Mouse (Mus musculus): ENCODE results near the gene Gm29735. TPM values are rescaled to one million over a fixed set of nuclear protein-coding genes. Genes with fewer than 3 reads are reported as not detected.

Gm29735 gene
- not detected in 2 replicates for polyA plus RNA-seq (2015; fragmentation: Nextera tagmentation; extraction: Ambion mirVana)

GRCm38 (mm10) chr7:142157013-142157412, at the start of gene Gm29735:
TSS of gene Gm29735 (minus strand) at chr7:142157113.

GRCm38 (mm10) chr7:142201064-142201463, 44.2 kb upstream of the Gm29735 start, which contains the start of gene Krtap5-3:
TSS of gene Krtap5-3 (plus strand) at chr7:142201364.

GRCm38 (mm10) chr7:142190289-142190688, 33.4 kb upstream of the Gm29735 start, which contains the start of gene Gm10153:
TSS of gene Gm10153 (minus strand) at chr7:142190389.

DNA sequence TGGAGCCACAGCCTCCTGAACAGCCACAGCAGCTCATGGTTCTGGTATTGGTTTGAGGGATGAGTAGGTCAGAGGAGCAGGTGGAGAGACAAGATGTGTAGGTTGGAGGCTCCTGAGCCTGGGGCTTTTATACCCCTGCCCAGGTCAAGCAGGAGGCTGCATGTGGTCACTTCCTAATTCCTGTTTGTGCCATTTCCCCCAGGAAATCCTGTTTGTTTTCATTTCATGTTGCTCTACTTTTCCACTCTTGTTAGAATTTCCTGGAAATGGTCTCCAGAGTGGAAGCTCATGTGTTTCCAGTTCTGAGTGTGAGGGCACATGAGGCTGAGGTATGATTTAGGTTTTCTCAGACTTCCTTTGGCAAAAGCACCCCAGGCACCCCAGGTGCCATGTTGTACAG, 19.0 kb upstream of the Gm29735 start, which contains the start of gene Krtap5-2:
TSS of gene Krtap5-2 (minus strand) at position 101 of the 400 bp plus-strand sequence.

GRCm38 (mm10) chr7:142165639-142166038, 8.7 kb upstream of the Gm29735 start, which contains the start of gene Gm4553:
TSS of gene Gm4553 (minus strand) at chr7:142165739.

GRCm38 (mm10) chr7:142144507-142144906, 12.4 kb downstream of the Gm29735 start, which contains the start of gene Gm45337:
TSS of gene Gm45337 (minus strand) at chr7:142144607.

DNA sequence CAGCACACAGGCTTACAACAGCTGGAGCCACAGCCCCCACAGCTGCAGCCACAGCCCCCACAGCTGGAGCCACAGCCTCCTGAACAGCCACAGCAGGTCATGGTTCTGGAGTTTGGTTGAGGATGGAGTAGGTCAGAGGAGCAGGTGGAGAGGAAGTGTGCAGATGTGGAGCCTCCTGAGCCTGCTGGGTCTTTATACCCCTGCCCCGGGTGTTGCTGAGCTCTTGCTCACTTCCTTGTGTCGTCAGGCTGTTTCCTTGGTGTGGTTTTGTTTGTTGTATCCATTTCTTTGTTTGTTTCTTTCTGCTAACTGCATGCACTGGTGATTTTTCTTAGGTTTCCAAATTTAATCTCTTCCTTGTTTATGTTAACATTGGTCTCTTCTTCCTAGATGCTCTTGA, 21.0 kb downstream of the Gm29735 start, which contains the start of gene Gm39115:
TSS of gene Gm39115 (minus strand) at position 101 of the 400 bp plus-strand sequence.

DNA sequence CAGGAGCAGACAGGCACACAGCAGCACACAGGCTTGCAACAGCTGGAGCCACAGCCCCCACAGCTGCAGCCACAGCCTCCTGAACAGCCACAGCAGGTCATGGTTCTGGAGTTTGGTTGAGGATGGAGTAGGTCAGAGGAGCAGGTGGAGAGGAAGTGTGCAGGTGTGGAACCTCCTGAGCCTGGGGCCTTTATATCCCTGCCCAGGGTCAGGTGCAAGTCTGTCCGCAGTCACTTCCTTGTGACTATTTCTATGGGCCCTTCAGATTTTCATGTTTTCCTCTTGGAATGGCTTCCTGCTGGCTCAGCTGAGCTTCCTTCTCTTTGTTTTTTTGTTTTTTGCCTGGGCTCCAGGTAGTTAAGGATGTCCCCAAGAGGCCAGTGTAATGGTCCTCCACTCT, 36.3 kb downstream of the Gm29735 start, which contains the start of gene Gm45618:
TSS of gene Gm45618 (minus strand) at position 101 of the 400 bp plus-strand sequence.

Other genes starting within 250 kb of the Gm29735 start
- gene Tollip, start 238.6 kb downstream of the Gm29735 start, polyA plus RNA-seq (2015; fragmentation: Nextera tagmentation; extraction: Ambion mirVana) = 61.3 and 69.3 TPM in 2 replicates
- 20.1 and 22.0 TPM in 2 replicates for gene Brsk2, start 207.4 kb downstream of the Gm29735 start, polyA plus RNA-seq (2015; fragmentation: Nextera tagmentation; extraction: Ambion mirVana)
- gene Mob2, start 96.0 kb downstream of the Gm29735 start, polyA plus RNA-seq (2015; fragmentation: Nextera tagmentation; extraction: Ambion mirVana) = 42.3 and 44.3 TPM in 2 replicates
- gene Dusp8, start 61.3 kb downstream of the Gm29735 start, polyA plus RNA-seq (2015; fragmentation: Nextera tagmentation; extraction: Ambion mirVana) = 122 and 126 TPM in 2 replicates
- gene Gm45618, start 36.4 kb downstream of the Gm29735 start, polyA plus RNA-seq (2015; fragmentation: Nextera tagmentation; extraction: Ambion mirVana) = not detected in 2 replicates
- gene Gm39115, start 21.1 kb downstream of the Gm29735 start, polyA plus RNA-seq (2015; fragmentation: Nextera tagmentation; extraction: Ambion mirVana) = not detected in 2 replicates
- not detected in 2 replicates for gene Gm45337, start 12.5 kb downstream of the Gm29735 start, polyA plus RNA-seq (2015; fragmentation: Nextera tagmentation; extraction: Ambion mirVana)
- gene Gm4553, start 8.6 kb upstream of the Gm29735 start, polyA plus RNA-seq (2015; fragmentation: Nextera tagmentation; extraction: Ambion mirVana) = not detected in 2 replicates
- not detected in 2 replicates for gene Krtap5-2, start 18.9 kb upstream of the Gm29735 start, polyA plus RNA-seq (2015; fragmentation: Nextera tagmentation; extraction: Ambion mirVana)
- not detected in 2 replicates for gene Gm10153, start 33.3 kb upstream of the Gm29735 start, polyA plus RNA-seq (2015; fragmentation: Nextera tagmentation; extraction: Ambion mirVana)
- gene Krtap5-3, start 44.3 kb upstream of the Gm29735 start, polyA plus RNA-seq (2015; fragmentation: Nextera tagmentation; extraction: Ambion mirVana) = not detected in 2 replicates
- not detected in 2 replicates for gene Gm7579, start 54.7 kb upstream of the Gm29735 start, polyA plus RNA-seq (2015; fragmentation: Nextera tagmentation; extraction: Ambion mirVana)
- gene Krtap5-5, start 72.9 kb upstream of the Gm29735 start, polyA plus RNA-seq (2015; fragmentation: Nextera tagmentation; extraction: Ambion mirVana) = not detected in 2 replicates
- not detected in 2 replicates for gene Gm40460, start 84.0 kb upstream of the Gm29735 start, polyA plus RNA-seq (2015; fragmentation: Nextera tagmentation; extraction: Ambion mirVana)
- gene Gm2431, start 101.2 kb upstream of the Gm29735 start, polyA plus RNA-seq (2015; fragmentation: Nextera tagmentation; extraction: Ambion mirVana) = not detected in 2 replicates
- gene Gm4559, start 117.2 kb upstream of the Gm29735 start, polyA plus RNA-seq (2015; fragmentation: Nextera tagmentation; extraction: Ambion mirVana) = not detected in 2 replicates
- not detected in 2 replicates for gene Krtap5-1, start 140.0 kb upstream of the Gm29735 start, polyA plus RNA-seq (2015; fragmentation: Nextera tagmentation; extraction: Ambion mirVana)
- not detected in 2 replicates for gene Krtap5-4, start 146.4 kb upstream of the Gm29735 start, polyA plus RNA-seq (2015; fragmentation: Nextera tagmentation; extraction: Ambion mirVana)
- gene Ifitm10, start 216.6 kb upstream of the Gm29735 start, polyA plus RNA-seq (2015; fragmentation: Nextera tagmentation; extraction: Ambion mirVana) = 31.7 and 34.0 TPM in 2 replicates
- 1.2 TPM in 1 of 2 replicates, not detected in the other for gene Gm49369, start 225.6 kb upstream of the Gm29735 start, polyA plus RNA-seq (2015; fragmentation: Nextera tagmentation; extraction: Ambion mirVana)
- gene Ctsd, start 230.9 kb upstream of the Gm29735 start, polyA plus RNA-seq (2015; fragmentation: Nextera tagmentation; extraction: Ambion mirVana) = 389 and 402 TPM in 2 replicates